Mouse (Mus musculus) 3T3-L1 (cell line): ENCODE measurements around the gene Ralb.

ENCODE experiments used
- DNase-seq: peaks from one replicate; pipeline ENCODE4 v3.0.0-alpha.2; 2015; ENCODE audit warnings: low read depth, low spot score

Ralb gene

GRCm38 (mm10) chr1:119525004-119525444 lies 20.4 kb upstream of the Ralb start:
- peak; percentile 69 for DNase-seq

GRCm38 (mm10) chr1:119523826-119524225 lies 19.2 kb upstream of the Ralb start:
- DNase-seq, result no peak

- no peak for DNase-seq
These were observed 18.8 kb upstream of the Ralb start for GRCm38 (mm10) chr1:119523369-119523768.

- no peak for DNase-seq
These were observed 18.1 kb upstream of the Ralb start for GRCm38 (mm10) chr1:119522726-119523125.

- DNase-seq, result no peak
These were observed 17.1 kb upstream of the Ralb start for GRCm38 (mm10) chr1:119521681-119522080.

GRCm38 (mm10) chr1:119521029-119521428 lies 16.4 kb upstream of the Ralb start:
- peak; percentile 42 for DNase-seq

GRCm38 (mm10) chr1:119519286-119519685 lies 14.7 kb upstream of the Ralb start:
- no peak for DNase-seq

GRCm38 (mm10) chr1:119518786-119519185 lies 14.2 kb upstream of the Ralb start:
- DNase-seq, result no peak

- no peak for DNase-seq
These were observed 13.5 kb upstream of the Ralb start for GRCm38 (mm10) chr1:119518060-119518459.

GRCm38 (mm10) chr1:119510857-119511256 lies 6.3 kb upstream of the Ralb start:
- DNase-seq, result no peak

GRCm38 (mm10) chr1:119510409-119510808 lies 5.8 kb upstream of the Ralb start:
- DNase-seq, result no peak

- peak; percentile 87 for DNase-seq
These were observed 4.9 kb upstream of the Ralb start for GRCm38 (mm10) chr1:119509474-119509873.

- peak; percentile 51 for DNase-seq
These were observed 4.0 kb upstream of the Ralb start for GRCm38 (mm10) chr1:119508548-119508947.

GRCm38 (mm10) chr1:119505951-119506350 lies 1.4 kb upstream of the Ralb start:
- no peak for DNase-seq

GRCm38 (mm10) chr1:119503808-119504207 lies 786 bp downstream of the Ralb start:
- peak; percentile 30 for DNase-seq

- no peak for DNase-seq
These were observed 1.4 kb downstream of the Ralb start for GRCm38 (mm10) chr1:119503181-119503580.

GRCm38 (mm10) chr1:119502729-119503128 lies 1.9 kb downstream of the Ralb start:
- DNase-seq, result peak; percentile 57

- no peak for DNase-seq
These were observed 2.7 kb downstream of the Ralb start for GRCm38 (mm10) chr1:119501881-119502280.

GRCm38 (mm10) chr1:119499456-119499855 lies 5.1 kb downstream of the Ralb start:
- DNase-seq, result no peak

GRCm38 (mm10) chr1:119498536-119499231 lies 5.9 kb downstream of the Ralb start:
- DNase-seq, result no peak

- no peak for DNase-seq
These were observed 7.1 kb downstream of the Ralb start for GRCm38 (mm10) chr1:119497346-119498004.

GRCm38 (mm10) chr1:119495396-119495775 lies 9.2 kb downstream of the Ralb start:
- no peak for DNase-seq

GRCm38 (mm10) chr1:119494712-119495395 lies 9.7 kb downstream of the Ralb start:
- no peak for DNase-seq
